Mouse (Mus musculus) lung, adult 18-20 months (tissue): ENCODE data around the gene Psmd5.
A peak's percentile ranks its signal among the peaks of the same experiment; 100 is the strongest.

ENCODE experiments used
- DNase-seq, 2 experiments: peaks; one replicate each; pipeline ENCODE4 v3.0.0; 2022; ENCODE audit warnings: mixed read lengths in 2 of 2

The Psmd5 gene

GRCm38 (mm10) chr2:34874816-34875345 is at the start of gene Psmd5:
Gene Psmd5, minus strand, starts transcription at chr2:34874968.
- no peak for DNase-seq

- no peak for DNase-seq
Measured at GRCm38 (mm10) chr2:34922729-34923128, 48.0 kb upstream of the Psmd5 start.

GRCm38 (mm10) chr2:34920144-34920543 is 45.4 kb upstream of the Psmd5 start:
- no peak for DNase-seq

GRCm38 (mm10) chr2:34915103-34915502 is 40.3 kb upstream of the Psmd5 start:
- DNase-seq, result no peak

- no peak for DNase-seq
Measured at GRCm38 (mm10) chr2:34914823-34915082, 40.0 kb upstream of the Psmd5 start.

GRCm38 (mm10) chr2:34914069-34914822 is 39.5 kb upstream of the Psmd5 start:
- DNase-seq, result peak in 1 of 2 experiments; percentile 53

GRCm38 (mm10) chr2:34913218-34914068 is 38.7 kb upstream of the Psmd5 start, which contains the start of gene Phf19:
Gene Phf19, minus strand, starts transcription at chr2:34914026.
- DNase-seq, result peak in 1 of 2 experiments; percentile 48

GRCm38 (mm10) chr2:34912613-34913012 is 37.8 kb upstream of the Psmd5 start:
- no peak for DNase-seq

- DNase-seq, result no peak
Measured at GRCm38 (mm10) chr2:34911871-34912270, 37.1 kb upstream of the Psmd5 start.

GRCm38 (mm10) chr2:34909719-34910118 is 35.0 kb upstream of the Psmd5 start:
- DNase-seq, result no peak

- DNase-seq, result peak; percentile 79
Measured at GRCm38 (mm10) chr2:34906861-34907604, 32.3 kb upstream of the Psmd5 start.

GRCm38 (mm10) chr2:34906426-34906825 is 31.7 kb upstream of the Psmd5 start:
- no peak for DNase-seq

GRCm38 (mm10) chr2:34904849-34905542 is 30.2 kb upstream of the Psmd5 start:
- peak; percentile 100 for DNase-seq

GRCm38 (mm10) chr2:34903652-34904405 is 29.1 kb upstream of the Psmd5 start:
- no peak for DNase-seq

- no peak for DNase-seq
Measured at GRCm38 (mm10) chr2:34903191-34903590, 28.4 kb upstream of the Psmd5 start.

- DNase-seq, result peak in 1 of 2 experiments; percentile 63
Measured at GRCm38 (mm10) chr2:34902731-34903130, 28.0 kb upstream of the Psmd5 start.

- DNase-seq, result no peak
Measured at GRCm38 (mm10) chr2:34901726-34902125, 27.0 kb upstream of the Psmd5 start.

- no peak for DNase-seq
Measured at GRCm38 (mm10) chr2:34900412-34900811, 25.6 kb upstream of the Psmd5 start.

- DNase-seq, result no peak
Measured at GRCm38 (mm10) chr2:34899682-34900081, 24.9 kb upstream of the Psmd5 start.

- DNase-seq, result peak in 1 of 2 experiments; percentile 67
Measured at GRCm38 (mm10) chr2:34897820-34898219, 23.1 kb upstream of the Psmd5 start.

- no peak for DNase-seq
Measured at GRCm38 (mm10) chr2:34896821-34897460, 22.2 kb upstream of the Psmd5 start.
